Mouse (Mus musculus) left cerebral cortex, adult 18-20 months (tissue): ENCODE measurements at regions not wholly inside any gene's neighbourhood (a gene's known extent, or its start where the extent isn't known, plus 50 kb on each side); places are given as distances from the start of the nearest gene placed in this dataset.
A peak's percentile ranks its signal among the peaks of the same experiment; 100 is the strongest.

Experiments used
- DNase-seq, 2 experiments: peaks; one replicate each; pipeline ENCODE4 v3.0.0; 2021 to 2022; ENCODE audit warnings: low spot score in 2 of 2, mixed read lengths in 1 of 2

DNA sequence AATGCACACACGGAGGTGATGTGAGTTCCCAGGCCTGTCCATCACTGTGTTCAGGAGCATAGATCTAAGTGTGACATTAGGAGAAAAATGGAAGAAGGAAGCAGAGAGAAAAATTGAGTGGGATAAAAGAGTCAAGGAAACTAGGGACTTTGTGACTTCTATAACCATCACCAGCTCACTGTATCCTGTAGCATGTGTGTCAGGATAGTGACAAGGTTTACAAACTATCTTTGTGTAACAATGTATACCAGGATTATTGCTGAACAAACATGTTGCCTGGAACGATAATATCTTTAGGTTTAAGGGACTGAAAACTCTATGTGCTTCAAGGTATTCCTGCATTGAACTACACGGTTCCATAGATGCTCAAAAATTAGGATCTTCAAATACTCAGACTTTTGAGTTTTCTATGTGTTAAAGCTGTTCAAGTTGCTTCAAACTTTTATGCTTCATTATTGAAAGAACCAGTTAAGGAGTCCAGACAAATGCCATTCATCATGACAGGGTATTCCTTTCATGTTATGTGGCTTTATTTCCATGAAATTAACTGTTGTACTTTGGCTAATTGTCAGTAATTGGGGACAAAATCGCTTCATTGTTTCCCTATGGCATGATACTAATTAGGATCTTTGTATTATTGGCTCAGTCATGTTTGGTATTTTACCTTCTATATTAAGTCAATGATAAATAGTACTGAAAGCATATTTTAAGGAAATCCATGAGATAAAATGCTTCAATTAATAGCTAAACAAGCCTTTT lies 200.5 kb downstream of the Gm11146 start:
- no peak for DNase-seq

- DNase-seq = peak; percentile 64 to 71
Measured at GRCm38 (mm10) chr16:77400276-77400891, 201.5 kb downstream of the Gm11146 start.

- DNase-seq = no peak
Measured at GRCm38 (mm10) chr16:77399846-77400275, 202.0 kb downstream of the Gm11146 start.

DNA sequence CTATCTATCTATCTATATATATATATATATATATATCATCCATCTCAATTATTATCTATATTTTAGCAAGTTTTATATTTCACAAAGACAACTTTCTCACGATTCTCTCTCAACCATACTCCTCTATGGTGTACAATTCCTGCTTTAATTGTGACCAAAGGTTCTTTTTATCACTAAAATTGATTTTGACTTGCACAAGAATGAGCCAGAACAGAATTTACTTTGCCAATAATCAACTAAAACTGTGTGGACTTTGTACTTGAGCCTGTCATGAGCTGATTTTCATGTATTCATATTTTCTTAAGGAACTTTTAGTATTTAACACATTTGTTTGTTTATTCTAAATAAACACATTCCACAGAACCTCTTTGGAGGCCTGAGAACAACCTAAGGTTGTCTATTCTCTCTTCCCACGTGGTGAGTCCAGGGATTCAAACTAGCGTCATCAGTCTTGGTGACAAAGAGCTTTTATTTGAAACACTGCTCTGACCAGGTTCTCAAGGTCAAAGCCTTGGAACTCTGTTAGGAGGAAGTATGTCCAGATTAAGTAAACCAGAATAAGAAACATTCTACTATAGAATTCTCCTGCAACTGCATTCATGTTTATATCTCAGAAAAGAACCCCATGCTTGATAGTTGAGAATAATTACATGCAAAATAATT lies 207.7 kb downstream of the Gm11146 start:
- no peak for DNase-seq

- DNase-seq = no peak
Measured at GRCm38 (mm10) chr16:77393470-77393869, 208.4 kb downstream of the Gm11146 start.

GRCm38 (mm10) chr16:77392205-77392604 lies 209.7 kb downstream of the Gm11146 start:
- no peak for DNase-seq

DNA sequence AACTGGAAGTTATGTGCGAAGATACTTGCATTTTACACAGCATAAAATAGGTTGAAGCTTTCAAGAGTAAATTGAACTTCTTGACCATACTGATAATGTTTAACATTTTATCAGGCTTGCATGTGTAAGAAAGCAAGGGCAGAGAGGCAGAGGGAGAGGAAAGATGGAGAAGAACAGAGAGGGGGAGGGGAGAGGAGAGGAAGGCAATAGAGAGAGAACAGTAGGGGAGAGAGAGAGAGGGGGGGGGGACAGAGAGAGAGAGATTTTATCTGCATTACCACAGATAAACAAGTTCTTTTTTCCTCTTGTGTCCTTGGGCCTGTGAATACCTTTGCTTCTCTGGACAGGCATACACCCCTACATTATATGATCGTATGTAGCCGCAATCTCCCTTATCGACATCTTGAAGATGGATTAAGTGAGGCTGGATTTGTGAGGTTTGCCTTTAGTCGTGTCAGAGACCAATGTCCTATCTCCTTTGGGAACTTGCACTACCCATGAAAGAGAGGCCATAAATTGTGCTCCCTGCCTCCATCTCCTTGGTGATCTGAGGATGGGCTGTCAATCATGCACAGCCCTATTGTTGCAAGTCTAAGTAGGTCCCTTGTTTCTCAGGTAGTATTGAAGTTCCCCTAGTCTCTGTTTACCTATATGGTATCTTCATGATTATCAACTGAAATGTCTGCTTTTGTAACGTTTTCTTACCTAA lies 217.7 kb downstream of the Gm11146 start:
- DNase-seq = no peak

GRCm38 (mm10) chr16:77382790-77383189 lies 219.1 kb downstream of the Gm11146 start:
- DNase-seq = no peak

DNA sequence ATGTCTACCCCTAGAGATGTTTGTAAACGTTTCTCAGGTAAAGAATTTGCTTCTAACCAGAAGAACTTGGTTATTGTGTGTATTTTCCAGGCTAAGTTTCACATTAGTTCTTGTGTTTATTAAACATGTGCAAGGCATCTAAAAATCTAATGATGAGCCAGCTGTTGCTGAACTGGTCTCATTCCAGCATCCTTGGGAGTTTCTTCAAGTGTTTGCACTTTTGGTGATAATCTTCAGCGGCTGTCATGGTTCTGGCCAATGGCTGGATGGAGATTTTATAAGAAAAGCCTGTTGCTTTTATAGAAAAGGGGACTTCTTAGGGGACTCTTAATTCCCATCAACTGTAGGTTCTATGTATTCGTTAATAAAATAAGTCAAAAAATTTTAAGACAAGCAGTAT lies 229.1 kb downstream of the Gm11146 start:
- no peak for DNase-seq

DNA sequence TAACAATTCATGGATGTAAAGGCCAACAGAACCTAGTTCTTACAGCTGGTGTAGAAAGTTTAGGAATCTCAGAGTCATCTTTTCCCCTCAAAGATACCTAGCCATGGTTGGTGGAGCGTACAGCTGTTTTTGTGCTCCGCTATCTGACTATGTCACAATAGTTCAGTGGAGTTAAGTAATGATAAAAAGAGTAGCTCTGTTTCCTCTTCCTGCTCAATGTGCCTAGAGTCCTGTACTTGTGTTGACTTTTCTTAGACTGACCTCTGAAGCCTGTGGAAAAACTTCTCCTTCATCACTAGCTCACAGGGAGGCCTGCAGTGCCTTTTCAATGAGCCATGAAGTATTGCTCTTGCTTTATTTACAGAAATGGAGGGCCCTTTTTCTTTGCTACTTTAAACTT lies 232.1 kb downstream of the Gm11146 start:
- DNase-seq = no peak

- DNase-seq = no peak
Measured at GRCm38 (mm10) chr16:77365254-77365653, 236.6 kb downstream of the Gm11146 start.

- DNase-seq = no peak
Measured at GRCm38 (mm10) chr16:77364439-77364838, 237.5 kb downstream of the Gm11146 start.

- no peak for DNase-seq
Measured at GRCm38 (mm10) chr16:77359190-77359589, 242.7 kb downstream of the Gm11146 start.

DNA sequence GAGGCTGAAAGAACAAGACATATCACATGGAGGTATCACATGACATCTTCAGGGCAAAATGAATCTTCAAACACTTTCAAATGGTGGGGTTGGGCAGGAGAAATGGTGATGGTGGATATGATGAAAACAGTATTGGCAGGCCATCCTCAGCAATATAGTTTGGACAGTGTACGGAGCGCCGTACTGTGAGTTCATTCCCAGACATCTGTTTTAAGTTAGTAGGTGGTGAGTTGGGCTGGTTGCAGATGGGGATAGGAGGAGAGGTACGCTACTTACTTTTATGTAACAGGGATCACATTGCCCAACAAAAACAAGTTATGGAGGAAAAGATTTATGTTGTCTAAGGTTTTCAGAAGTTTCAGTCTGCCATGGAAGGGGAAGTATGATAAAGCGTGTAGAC lies 246.6 kb downstream of the Gm11146 start:
- no peak for DNase-seq

GRCm38 (mm10) chr16:77354201-77354712 lies 247.6 kb downstream of the Gm11146 start:
- no peak for DNase-seq

- no peak for DNase-seq
Measured at GRCm38 (mm10) chr16:77346128-77346527, 255.8 kb downstream of the Gm11146 start.

GRCm38 (mm10) chr16:77332285-77332684 lies 269.6 kb downstream of the Gm11146 start:
- DNase-seq = no peak

DNA sequence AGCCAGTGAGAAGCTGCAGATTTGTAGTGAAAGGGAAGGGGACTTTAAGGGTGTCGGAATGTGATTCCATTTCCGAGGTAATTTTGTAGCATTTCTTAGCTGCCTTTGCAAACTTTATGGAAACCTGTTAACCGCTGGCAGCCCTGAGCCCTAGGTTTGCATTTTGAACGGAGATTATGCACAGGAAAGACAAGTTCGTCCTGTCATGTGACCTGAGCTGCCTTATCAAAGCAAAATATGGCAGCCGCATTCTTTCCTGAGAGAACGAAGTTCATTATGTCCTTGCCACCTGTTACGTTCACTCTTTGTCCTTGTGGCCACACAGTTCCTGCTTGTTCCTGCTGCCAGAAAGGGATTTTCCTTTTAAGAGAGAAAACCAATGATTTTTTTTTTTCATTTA lies 270.9 kb downstream of the Gm11146 start:
- no peak for DNase-seq

GRCm38 (mm10) chr16:77329711-77330530 lies 272.0 kb downstream of the Gm11146 start:
- DNase-seq = no peak

DNA sequence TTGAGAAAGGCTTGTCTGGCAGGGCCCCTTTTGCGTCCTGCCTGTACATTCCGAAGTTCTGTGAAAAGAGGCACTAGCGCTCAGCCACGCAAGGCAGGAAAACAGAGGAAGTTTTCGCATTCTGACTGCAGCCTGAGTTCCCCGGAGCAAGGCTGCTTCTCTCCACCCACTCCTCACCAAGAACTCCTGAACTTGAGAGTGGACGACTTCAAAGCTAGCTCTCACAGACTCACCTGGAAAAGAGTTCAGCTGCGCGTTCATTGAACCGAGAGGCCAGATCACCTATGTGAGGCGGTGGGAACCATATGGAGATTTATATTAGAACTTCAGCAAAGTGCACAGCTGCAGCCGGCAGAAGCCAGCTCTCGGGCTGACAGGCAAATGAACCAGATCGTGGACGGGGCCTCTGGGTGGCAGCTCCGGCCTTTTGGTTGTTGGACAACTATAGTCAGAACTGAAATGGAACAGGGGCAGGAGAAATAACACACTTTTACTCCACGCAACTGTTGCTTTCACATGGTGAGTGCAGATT lies 272.7 kb downstream of the Gm11146 start:
- DNase-seq = peak; percentile 22 to 37
